Mouse (Mus musculus): Measurements from ENCODE around the gene Rbm25.
"Not testable (repeated sequence)": the region's sequence is repeated elsewhere in the genome, so short reads cannot be mapped to it uniquely, and the experiment has no call there.

Gene Rbm25

DNA sequence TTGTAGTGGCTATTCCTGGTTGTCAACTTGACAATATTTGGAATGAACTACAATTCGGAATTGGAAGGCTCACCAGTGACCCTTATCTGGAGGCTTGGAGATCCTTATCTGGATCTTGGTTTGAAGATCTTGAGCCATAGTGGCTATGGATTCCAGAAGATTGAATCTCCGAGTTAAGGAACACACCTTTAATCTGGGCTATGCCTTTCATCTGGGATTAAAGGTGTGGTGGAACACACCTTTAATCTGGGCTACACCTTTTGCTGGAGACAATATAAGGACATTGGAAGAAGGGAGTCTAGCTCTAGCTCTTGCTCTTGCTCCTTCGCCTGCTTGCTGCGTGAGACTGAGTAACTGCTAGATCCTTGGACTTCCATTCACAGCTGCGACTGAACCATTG is at the start of gene Rbm25:
Rbm25 (plus strand) TSS at position 301 of the 400 bp plus-strand sequence.
- DNase-seq (ENCODE audit: extremely low spot score, low spot score), result not testable (repeated sequence)

DNA sequence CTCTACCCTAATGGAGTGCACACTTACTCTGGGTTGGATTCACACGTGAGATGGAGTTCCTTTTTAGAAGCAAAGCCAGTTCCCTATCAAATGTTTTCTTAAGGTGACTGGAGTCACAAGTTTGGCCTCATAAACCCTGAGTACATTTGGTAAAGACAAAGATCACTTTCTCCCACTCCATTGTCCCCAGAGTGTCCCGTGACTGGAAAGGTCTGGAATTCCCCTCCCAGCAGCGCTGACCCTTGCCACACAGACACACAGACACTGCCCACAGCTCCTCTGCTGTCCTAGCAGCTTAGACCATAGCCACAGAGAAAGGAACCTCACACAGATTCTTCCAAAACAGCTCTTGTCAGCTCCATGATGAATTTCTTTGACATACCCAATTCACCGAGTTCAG is 48.9 kb upstream of the Rbm25 start:
- no peak for DNase-seq (ENCODE audit: extremely low spot score, low spot score)

DNA sequence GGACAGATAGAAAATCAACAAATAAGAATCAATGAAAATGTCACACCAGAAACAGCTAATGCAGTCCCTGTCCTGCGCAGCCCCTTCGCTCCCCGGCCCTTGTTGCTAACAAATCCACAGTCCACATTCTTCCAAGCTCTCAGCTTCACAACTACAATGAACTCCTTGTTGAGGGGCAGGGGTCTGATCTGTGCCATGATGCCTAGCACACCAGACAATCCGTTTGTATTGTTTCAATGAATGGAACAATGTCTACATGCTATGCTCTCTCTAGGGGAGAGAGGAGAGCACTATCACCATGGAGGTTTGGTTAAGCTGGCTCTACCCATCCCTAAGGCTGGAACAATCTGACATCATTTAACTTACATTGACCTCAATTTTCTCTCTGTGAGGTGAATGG is 48.3 kb upstream of the Rbm25 start:
- no peak for DNase-seq (ENCODE audit: extremely low spot score, low spot score)

DNA sequence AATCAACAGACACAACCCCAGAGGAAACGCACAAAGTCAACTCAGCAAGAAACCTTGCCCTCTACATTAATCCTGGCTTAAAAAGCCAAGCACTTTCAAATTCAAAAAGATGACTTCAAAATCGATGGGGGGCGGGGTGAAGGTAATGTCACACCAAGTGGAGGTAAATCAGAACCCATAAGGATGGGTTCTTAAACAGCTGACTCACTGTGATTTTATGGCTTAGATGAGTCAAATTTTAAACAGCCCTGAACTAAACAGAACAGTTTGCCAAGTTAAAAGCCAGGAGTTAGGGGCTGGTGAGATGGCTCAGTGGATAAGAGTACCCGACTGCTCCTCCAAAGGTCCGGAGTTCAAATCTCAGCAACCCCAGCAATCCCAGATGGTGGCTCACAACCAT is 44.4 kb upstream of the Rbm25 start:
- no peak for DNase-seq (ENCODE audit: extremely low spot score, low spot score)

- DNase-seq (ENCODE audit: extremely low spot score, low spot score), result no peak
Observed at GRCm38 (mm10) chr12:83591754-83592501, 39.1 kb upstream of the Rbm25 start.

DNA sequence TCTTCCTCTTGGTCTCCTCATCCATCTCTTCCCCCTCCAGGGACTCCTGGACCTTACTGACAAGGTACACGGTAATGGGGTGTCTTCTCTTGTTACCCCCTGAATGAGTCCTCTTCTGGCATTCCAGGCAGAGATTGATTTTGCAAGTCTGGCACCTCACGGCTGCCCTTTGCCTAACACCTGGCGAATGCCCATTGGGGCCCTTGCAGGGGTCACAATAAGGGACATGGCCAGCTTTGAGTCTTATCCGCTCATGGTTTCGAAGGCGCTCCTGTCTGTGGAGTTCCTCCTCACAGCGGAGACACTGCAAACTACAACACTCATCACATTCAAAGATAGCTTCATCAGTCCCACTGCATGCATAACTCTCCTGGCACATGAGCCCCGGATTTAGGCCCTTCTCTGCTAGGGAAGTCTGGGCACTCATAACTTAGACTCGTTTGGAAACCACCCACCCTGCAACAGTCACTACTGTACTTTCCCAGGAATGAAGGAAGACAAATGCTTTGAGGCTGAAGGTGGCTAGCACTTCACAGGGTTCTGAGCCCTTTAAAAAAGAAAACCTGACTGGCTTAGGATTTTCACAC is 36.5 kb upstream of the Rbm25 start:
- DNase-seq (ENCODE audit: extremely low spot score, low spot score), result no peak

DNA sequence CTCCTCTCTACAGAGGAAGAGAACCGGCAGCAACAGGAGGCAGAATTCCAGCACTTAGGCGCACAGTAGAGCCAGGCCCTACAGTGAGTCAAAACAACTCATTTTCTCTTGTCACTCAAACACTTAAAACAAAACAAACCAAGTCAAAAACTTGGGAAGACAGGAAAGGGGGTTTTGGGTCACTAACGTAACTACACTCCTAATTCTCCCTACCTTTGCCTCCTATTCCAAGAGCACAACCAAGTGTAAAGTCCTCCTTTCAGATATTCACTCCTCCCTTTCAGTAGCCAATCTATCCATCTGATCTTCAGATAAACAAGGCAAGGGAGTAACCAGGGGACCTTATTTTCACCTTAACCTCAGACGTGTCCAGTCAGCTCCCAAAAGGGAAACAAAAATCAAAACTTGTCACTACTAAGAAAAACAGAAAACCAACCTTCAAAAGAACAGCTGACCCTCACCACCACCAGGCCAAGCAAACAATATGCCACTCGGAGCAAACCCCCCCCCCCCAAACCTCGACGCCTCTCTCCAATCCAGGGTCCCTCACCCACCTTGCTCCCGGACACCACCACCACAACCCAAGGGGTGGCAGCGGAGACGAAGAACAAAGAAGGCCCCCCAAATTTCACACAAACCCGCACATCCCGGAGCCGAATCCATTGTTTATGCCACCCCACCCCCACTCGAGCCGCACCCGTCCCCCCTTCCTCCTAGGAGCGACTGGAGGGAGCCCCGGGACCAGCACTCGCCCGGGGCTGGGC is 34.7 kb upstream of the Rbm25 start:
- DNase-seq (ENCODE audit: extremely low spot score, low spot score), result no peak

DNA sequence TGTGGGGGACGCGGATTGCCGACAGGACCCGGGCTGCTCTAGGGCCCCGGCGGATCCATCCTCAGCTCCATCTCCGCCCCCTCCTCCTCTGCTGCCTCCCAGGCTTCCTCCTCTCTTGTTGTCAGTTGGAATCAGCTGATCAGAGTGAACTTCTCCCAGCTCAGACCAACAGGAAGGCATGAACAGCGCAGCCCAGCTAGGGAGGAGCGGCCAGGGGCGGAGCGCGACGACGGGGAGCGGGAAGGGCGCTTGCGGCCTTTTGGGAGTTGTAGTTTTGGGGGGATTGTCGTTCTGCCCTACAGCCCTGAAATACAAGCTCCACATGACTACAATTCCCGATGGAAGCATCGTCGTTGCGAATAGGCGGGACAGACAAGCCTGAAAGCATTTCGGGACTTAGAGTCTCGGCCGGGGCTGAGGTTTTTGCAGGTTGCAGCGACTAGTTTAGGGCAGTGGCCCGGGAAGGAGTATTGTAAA is 34.0 kb upstream of the Rbm25 start, which contains the start of gene Zfyve1:
Zfyve1 (minus strand) TSS at position 198 of the 477 bp plus-strand sequence.
- DNase-seq (ENCODE audit: extremely low spot score, low spot score), result peak; percentile 91

DNA sequence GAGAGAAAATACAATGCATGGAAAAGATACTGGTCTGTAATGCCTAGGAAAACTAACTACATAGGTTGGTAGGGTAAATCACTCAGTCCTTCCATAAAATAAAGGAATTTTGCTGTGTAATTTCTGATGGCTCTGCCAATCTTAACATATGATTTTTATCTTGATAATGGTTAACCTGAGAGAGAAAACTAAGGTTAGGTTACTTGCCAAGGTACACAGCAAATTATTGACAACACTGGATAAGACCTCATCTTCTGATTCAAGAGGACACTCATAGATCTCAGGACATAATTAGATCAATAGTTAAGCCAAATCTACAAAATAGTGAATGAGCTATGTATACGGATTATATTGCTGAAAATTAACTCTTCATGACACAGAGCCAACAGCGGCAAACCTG is 33.2 kb upstream of the Rbm25 start:
- no peak for DNase-seq (ENCODE audit: extremely low spot score, low spot score)

DNA sequence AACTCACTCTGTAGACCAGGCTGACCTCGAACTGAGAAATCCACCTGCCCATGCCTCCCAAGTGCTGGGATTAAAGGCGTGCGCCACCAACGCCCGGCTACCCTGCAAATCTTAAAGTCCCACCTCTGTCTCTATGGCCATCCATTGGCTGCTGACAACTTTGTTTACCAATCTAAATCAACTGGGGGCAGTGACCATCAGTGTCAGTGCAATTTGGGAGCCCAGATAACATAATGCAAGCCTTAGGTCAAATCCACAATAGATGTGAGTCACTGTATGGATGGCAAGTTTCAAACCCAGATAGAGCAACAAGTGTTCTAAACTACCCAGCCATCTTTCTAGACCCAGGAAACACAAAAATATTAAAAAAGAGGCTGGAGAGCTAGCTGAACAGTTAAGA is 28.8 kb upstream of the Rbm25 start:
- DNase-seq (ENCODE audit: extremely low spot score, low spot score), result no peak

DNA sequence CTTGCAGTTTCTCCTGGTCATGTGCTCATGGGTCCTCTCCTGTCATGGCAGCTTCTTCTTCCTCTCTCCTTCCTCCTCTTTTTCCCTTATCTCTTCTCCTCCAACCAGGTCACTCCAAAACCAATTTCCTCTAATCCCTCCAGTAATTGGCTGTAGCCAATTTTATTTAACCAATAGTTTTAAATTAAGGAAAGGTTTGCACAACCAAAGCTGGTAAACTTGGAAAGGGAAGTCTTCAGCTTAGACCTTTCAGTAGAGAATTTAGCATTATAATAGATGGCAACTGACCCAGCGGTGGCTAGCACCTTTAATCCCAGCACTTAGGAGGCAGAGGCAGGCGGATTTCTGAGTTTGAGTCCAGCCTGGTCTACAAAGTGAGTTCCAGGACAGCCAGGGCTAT is 24.6 kb upstream of the Rbm25 start:
- DNase-seq (ENCODE audit: extremely low spot score, low spot score), result not testable (repeated sequence)

- no peak for DNase-seq (ENCODE audit: extremely low spot score, low spot score)
Observed at GRCm38 (mm10) chr12:83617261-83617660, 13.8 kb upstream of the Rbm25 start.

- DNase-seq (ENCODE audit: extremely low spot score, low spot score), result no peak
Observed at GRCm38 (mm10) chr12:83618981-83619380, 12.1 kb upstream of the Rbm25 start.

GRCm38 (mm10) chr12:83620694-83621093 is 10.3 kb upstream of the Rbm25 start:
- not testable (repeated sequence) for DNase-seq (ENCODE audit: extremely low spot score, low spot score)

GRCm38 (mm10) chr12:83622031-83622755 is 8.8 kb upstream of the Rbm25 start:
- DNase-seq (ENCODE audit: extremely low spot score, low spot score), result no peak

GRCm38 (mm10) chr12:83624321-83624720 is 6.7 kb upstream of the Rbm25 start:
- DNase-seq (ENCODE audit: extremely low spot score, low spot score), result no peak

DNA sequence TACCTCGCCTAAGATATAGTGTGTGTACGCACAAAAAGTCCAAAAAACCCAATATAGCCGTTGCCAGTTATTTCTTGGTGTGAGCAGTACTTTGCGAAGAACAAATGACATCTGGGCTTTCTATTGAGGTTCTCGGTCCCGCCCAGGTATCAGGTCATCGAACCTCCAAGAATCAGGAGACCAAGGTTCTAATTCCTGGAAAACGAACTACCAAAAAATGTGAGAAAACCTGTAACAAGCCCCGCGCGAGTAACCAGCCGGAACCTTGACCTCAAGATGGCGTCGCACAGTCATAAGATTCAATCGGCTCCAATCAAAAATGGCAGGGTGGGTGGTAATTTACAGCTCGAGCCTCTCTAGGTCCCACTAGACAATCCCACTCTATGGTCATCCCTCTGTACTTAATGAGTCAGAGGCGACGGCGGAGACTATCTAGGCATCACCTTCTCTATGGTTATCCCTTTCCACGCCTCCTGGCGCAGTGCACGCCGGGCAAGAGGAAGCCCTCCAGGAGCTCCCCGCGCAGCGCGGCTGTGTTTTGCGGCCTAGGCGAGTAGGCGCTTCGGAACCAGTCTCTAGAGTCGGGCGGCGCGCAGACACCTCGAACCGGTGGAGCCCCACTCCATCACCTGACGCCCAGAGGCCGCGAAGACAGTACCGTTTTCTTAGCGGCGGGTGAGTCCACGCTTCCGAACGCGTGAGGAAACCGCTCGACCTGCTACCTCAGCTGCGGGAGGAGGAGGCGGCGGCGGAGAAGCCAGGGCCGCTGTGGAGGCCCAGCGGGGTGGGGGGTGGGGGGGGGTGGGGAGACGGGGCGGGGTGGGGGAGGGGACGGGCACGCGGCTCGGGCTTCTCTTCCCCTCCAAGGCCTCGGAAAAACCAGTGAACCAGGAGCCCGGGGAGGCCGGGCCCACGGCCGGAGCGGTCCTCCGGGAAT is 975 bp downstream of the Rbm25 start:
- peak; percentile 96 for DNase-seq (ENCODE audit: extremely low spot score, low spot score)

GRCm38 (mm10) chr12:83632680-83633025 is 1.6 kb downstream of the Rbm25 start:
- DNase-seq (ENCODE audit: extremely low spot score, low spot score), result no peak

- no peak for DNase-seq (ENCODE audit: extremely low spot score, low spot score)
Observed at GRCm38 (mm10) chr12:83633807-83634206, 2.8 kb downstream of the Rbm25 start.

GRCm38 (mm10) chr12:83641233-83641632 is 10.2 kb downstream of the Rbm25 start:
- DNase-seq (ENCODE audit: extremely low spot score, low spot score), result no peak

Data from neural tube, embryonic 10.5 days (tissue).